Mouse (Mus musculus) adrenal gland, adult (tissue): ENCODE results near the gene Ash1l.
"Not testable (repeated sequence)": the region's sequence is repeated elsewhere in the genome, so short reads cannot be mapped to it uniquely, and the experiment has no call there.

Experiments used
- DNase-seq, 2 experiments: peaks; one replicate each; pipeline ENCODE4 v3.0.0; 2022 to 2023; ENCODE audit warnings: low spot score in 1 of 2; ENCODE audit not compliant: inconsistent age in 2 of 2

The Ash1l gene

GRCm38 (mm10) chr3:88953246-88953645 is 2.8 kb downstream of the Ash1l start:
- DNase-seq, result no peak

GRCm38 (mm10) chr3:88953736-88954135 is 3.3 kb downstream of the Ash1l start:
- DNase-seq, result peak in 1 of 2 experiments; percentile 68

- DNase-seq, result not testable (repeated sequence)
These were observed 12.8 kb downstream of the Ash1l start for GRCm38 (mm10) chr3:88963211-88963610.

- DNase-seq, result no peak
These were observed 24.6 kb downstream of the Ash1l start for GRCm38 (mm10) chr3:88975012-88975411.

GRCm38 (mm10) chr3:88981206-88982010 is 31.0 kb downstream of the Ash1l start:
- peak in 1 of 2 experiments; percentile 66 for DNase-seq

GRCm38 (mm10) chr3:88983921-88984381 is 33.5 kb downstream of the Ash1l start:
- peak; percentile 75 to 89 for DNase-seq

GRCm38 (mm10) chr3:88992793-88993192 is 42.4 kb downstream of the Ash1l start:
- DNase-seq, result no peak

- DNase-seq, result peak; percentile 56 to 71
These were observed 51.1 kb downstream of the Ash1l start for GRCm38 (mm10) chr3:89001536-89001935.

- peak in 1 of 2 experiments; percentile 43 for DNase-seq
These were observed 80.5 kb downstream of the Ash1l start for GRCm38 (mm10) chr3:89030896-89031295.

- no peak for DNase-seq
These were observed 92.9 kb downstream of the Ash1l start for GRCm38 (mm10) chr3:89043359-89043758.

- no peak for DNase-seq
These were observed 107.9 kb downstream of the Ash1l start for GRCm38 (mm10) chr3:89058361-89058760.

GRCm38 (mm10) chr3:89058783-89059182 is 108.4 kb downstream of the Ash1l start:
- peak; percentile 12 to 59 for DNase-seq

- no peak for DNase-seq
These were observed 111.3 kb downstream of the Ash1l start for GRCm38 (mm10) chr3:89061696-89062095.

GRCm38 (mm10) chr3:89067265-89067664 is 116.8 kb downstream of the Ash1l start:
- no peak for DNase-seq

GRCm38 (mm10) chr3:89077383-89077782 is 127.0 kb downstream of the Ash1l start:
- no peak for DNase-seq

- DNase-seq, result not testable (repeated sequence)
These were observed 131.9 kb downstream of the Ash1l start for GRCm38 (mm10) chr3:89082287-89082686.

- DNase-seq, result no peak
These were observed 133.7 kb downstream of the Ash1l start for GRCm38 (mm10) chr3:89084133-89084532.

- no peak for DNase-seq
These were observed 134.3 kb downstream of the Ash1l start for GRCm38 (mm10) chr3:89084654-89085190.

GRCm38 (mm10) chr3:89087338-89088110 is 137.1 kb downstream of the Ash1l start:
- peak; percentile 74 to 93 for DNase-seq

GRCm38 (mm10) chr3:89088974-89089373 is 138.6 kb downstream of the Ash1l start:
- DNase-seq, result no peak

- DNase-seq, result peak; percentile 91 to 97
These were observed 139.6 kb downstream of the Ash1l start for GRCm38 (mm10) chr3:89089882-89090591.
